Mouse (Mus musculus) layer of hippocampus, postnatal 36 days (tissue): ENCODE measurements around the gene Atf1. TPM values are rescaled to one million over a fixed set of nuclear protein-coding genes. Genes with fewer than 3 reads are reported as not detected.
A peak's percentile ranks its signal among the peaks of the same experiment; 100 is the strongest.
"Not testable (repeated sequence)": the region's sequence is repeated elsewhere in the genome, so short reads cannot be mapped to it uniquely, and the experiment has no call there.

Experiments
- DNase-seq, 2 experiments: peaks; one replicate each; pipeline ENCODE4 v3.0.0; 2022
- total RNA-seq, 2 experiments: library from RNA; stranded (reverse); gene quantifications; 2 replicates each; pipeline ENCODE4 v1.2.3; 2021

The Atf1 gene
- total RNA-seq, 2 experiments from 2014 or later = 17.4 to 22.9 TPM

DNA sequence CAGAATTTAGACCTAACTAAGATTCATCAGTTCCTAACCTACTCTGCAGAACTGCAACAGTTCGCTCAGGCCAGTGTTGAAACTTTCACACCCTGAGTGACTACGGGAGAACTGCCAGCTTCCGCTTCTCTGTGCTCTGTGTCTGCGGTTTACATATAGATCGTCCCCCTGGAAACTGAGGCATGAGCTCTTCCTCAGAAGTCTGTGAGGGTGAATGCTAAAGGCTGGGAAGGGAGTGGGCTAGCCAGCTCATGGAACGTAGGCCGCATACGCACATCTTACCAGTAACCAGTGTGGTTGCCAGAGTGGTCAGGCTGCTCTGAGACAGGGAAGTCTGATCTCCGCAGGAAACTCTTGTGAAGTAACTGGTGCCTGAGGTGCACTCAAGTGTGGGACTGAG, 11.4 kb upstream of the Atf1 start:
- DNase-seq = no peak

DNA sequence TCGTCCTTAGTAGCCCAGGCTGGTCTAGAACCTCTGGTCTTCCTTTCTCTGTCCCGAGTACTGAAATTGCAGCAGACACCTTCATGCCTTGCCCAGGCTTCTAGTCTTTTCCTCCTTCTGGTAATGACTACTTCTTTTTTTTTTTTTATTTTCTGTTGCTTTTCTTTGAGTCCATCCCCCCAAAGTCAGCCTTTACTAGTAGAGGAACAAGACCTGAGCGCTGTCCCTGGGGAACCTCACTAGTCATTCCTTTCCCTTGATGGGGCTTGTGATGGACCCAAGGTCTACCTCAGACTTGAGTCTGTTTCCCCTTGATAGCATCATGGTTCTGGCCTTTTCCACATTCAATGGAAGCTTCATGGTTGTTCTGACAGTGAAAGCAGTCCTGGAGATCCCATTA, 9.6 kb upstream of the Atf1 start:
- DNase-seq = no peak

DNA sequence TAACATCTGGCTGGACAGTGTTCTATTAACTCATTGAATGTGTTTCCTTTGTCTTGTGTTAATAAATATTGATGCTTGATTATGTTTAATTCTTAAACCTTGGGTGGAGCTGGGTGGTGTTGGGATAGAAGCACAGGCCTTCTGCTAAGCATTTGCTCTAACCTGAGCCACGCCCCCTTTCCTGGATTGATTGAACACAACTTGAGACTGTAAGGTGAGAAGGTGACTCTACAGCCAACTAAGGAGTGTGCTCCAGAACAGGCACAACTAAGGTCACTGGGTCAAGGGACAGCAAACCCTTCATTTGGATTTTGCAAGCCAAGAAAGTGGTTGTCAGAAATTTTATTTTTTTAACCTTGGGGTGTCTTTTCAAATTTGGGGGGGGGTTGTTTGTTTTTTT, 8.2 kb upstream of the Atf1 start:
- no peak for DNase-seq

DNA sequence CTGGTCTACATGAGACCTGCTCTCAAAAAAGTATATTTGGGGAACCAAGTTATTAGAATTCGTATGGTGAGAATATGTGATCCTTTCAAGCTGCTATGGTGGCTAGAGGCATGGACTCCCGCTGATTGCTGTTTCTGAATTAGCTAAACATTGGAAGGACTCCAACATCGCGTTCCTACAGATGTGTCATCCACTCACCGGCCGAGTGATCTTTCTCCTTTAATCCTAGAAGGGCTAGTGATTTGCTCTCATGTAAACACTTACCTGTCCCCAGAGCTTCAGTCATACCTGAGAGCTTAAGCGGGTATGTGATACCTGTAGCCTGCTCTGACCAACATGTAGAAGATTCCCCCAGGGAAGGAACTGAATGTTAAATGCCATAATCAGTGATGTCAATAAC, 6.7 kb upstream of the Atf1 start:
- no peak for DNase-seq

DNA sequence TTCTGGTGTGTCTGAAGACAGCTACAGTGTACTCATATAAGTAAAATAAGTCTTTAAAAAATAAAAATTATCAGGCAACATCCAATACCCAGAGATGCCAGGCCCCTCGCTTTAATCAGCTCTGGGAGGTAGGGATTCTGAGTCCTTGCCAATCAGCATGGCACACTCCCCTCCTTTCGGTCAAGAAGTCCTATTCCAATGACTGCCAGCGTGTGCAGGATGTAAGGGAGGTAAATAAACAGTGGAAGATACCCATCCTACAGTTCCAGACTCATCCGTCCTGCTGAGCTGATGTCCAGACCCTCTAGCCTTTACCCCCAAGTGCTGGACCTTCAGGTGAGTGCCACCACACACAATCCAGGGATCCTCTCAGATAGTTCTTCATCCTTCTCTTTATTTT, 2.2 kb upstream of the Atf1 start:
- DNase-seq = no peak

DNA sequence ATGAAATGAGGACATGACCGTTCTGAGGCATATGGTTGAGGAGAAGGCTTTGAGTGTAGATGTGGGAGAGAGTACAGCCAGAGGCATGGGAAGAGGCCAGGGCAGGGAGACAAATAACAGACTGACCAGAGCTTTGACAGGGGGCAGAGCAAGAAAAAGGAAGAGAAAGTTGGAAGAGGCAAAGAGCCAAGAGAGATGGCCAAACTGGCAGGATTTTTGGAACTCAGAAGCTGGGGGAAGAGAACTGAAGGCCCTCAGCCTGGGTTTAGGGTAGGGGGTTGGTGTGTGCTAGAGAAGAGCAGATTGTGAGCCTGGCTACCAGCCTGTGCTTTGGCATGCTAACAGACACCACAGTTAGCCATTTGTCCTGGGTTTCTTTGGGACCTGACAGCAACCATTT, 1.7 kb upstream of the Atf1 start:
- DNase-seq = peak in 1 of 2 experiments; percentile 39

DNA sequence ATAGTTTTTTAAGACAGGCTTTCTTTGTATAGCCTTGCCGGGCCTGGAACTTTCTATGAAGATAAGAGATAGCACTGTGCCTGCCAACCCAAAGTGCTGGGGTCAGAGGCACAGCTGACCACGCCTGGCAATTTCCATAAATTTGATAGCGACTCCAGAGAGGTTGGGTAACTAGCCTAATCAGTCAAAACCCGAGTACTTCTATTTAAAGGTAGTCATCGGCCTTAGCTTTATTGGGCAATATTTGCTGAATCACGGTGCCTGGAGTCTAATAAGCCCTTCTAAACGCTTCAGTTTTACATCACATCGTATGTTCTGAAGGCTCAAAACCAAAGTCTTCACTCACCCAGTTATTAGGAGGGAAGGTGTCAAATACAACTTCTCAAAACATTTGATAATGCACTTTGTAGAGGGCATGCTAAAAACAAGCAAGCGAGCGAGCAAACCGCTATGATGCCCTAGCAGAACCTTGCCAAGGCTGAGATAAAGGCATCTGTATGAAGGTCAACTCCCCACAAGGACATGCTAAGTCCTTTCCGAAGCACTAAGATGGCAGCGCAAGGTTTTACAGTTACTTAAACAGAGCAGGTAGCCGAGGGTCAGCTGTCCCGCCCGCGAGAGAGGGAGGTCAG, 472 bp upstream of the Atf1 start:
- no peak for DNase-seq

DNA sequence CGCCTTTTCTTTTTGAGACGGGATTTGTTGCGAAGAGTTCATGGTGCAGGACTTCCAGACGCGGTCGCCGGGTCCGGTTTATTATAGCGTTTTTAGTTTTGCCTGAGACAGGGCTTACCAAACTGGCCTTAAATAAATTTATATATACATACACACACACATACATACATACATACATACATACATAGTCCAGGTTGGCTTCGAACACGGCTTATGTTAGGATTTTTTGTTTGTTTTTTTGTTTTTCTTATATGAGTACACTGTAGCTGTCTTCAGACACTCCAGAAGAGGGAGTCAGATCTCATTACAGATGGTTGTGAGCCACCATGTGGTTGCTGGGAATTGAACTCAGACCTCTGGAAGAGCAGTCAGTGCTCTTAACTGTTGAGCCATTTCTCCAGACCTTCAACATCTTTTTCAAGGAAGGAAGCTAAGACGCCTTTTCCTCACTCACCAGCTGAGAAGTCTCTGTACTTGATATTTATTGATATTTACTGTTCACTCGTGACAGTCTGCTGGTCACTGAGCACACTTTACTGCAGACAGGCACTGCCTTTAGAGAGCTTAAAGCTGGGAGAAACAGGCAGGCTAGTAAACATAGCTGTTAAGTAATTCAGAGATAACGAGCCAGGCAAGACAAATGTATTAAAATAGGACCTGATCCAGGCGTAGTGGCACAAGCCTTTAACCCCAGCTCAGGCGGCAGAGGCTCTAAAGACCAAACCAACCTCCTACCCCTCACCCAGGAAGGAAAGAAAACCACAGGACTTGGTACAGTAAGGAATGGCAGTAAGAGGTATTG, 1.1 kb downstream of the Atf1 start:
- DNase-seq = no peak

DNA sequence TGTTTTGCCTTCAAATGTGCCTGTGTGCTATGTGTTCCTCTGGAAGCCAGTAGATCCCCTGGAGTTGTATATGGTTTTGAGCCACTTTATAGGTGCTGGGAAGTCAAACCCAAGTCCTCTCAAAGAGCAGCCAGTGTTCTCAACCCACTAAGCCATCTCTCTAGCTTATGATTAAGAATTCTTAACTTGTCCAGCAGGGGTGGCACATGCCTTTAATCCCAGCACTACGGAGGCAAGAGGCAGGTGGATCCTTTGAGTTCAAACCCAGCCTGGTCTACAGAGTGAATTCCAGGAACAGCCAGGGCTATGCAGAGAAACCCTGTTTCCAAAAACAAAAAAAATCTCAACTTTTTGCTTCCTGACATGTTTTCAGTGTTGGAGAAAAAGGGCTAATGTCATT, 3.0 kb downstream of the Atf1 start:
- DNase-seq = no peak

DNA sequence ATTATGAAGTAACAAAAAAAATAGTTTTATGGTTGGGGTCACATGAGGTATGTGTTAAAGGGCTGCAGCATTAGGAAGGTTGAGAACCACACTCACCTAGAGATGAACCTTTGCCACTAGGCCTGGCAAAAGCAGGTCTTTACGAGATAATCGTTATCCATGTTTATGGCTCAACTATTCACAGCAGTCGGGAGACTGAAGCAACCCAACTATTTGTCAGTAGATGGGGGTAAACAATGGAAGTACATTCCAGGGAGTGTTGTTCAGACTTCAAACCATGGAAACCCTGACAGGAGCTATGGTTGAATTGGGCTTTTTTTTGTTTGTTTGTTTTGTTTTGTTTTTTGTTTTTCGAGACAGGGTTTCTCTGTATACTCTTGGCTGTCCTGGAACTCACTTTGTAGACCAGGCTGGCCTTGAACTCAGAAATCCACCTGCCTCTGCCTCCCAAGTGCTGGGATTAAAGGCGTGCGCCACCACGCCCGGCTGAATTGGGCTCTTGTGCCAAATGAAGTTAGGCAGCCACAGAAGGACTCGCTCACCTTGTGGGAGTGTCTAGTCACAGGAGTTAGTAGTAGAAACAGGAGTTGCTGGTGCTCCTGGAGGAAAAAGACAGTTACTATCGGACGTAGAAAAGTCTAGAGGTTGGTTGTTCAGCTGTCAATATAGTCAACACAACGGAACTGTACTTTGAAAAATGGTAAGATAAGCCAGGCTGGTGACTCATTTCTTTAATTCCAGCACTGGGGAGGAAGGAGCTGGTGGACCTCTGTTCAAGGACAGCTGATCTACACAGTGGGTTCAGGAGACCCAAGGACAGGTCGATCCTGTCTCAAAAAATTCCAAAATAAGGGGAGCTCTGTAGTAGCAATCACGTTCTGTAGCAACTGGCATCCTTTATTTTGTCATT, 4.3 kb downstream of the Atf1 start:
- DNase-seq = no peak

DNA sequence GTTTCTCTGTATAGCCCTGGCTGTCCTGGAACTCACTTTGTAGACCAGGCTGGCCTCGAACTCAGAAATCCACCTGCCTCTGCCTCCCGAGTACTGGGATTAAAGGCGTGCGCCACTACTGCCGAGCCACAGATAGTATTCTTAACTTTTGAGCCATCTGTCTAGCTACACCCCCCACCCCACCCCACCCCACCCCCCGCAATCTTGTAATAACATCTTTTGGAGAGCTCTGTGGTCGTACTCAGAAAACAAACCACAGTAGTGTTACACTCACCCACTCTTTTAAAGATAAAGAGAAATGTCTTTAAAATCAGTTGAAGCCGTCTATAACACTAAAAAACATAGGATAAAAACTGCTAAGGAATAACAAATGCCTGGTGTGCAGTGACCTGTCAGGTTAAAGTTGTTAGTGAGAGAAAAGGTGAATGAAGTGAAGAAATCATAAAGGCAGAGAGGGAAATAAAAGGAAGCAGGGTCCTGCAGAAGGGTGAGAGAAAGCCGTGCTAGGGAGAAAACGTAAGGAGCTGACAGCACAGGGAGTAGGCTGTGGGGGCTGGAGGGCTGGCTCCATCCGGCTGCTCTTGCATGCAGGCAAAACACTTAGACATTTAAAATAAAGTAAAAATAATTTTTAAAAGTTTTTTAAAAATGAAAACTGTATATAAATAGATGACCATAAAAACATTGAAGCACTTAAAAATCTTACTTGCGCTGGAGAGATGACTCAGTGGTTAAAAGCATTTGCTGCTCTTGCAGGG, 7.8 kb downstream of the Atf1 start:
- DNase-seq = no peak

DNA sequence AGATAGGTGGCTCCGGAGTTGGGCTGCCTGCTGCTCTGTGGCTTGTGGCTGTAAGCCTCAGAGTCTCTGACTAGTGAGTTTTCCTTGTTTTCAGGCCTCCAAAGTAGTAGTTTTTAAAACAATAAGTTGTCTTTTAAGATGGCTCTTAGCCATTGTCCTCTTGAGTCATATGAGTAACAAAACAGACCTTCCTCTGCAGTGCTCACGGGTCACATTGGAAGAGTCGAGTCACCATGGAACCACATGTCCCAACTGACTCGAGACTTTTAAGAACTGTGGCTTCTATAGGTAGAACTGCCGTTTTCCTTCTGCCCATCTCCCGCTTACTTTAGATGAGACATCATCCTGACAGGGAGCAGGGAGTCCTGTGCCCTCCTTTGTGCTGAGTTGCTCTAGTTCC, 9.3 kb downstream of the Atf1 start:
- no peak for DNase-seq

DNA sequence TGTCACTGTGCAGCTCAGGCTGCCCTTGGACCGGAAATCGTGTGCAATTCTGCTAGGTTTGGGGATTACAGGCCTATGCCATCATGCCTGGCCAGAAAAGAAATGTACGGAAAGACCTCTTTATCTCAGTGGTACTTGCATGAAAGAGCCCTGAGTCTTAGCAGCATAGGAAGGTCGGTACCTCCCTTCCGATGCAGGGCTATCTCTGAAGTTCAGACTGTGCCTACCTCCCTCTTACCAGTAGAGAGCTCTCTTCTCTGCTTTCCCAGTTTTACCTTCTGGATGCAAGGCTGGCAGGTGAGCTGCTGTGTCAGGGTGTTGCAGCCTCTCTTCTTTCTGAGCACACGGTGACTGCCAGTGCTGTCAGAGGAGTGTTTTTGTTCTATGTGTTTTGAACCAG, 14.2 kb downstream of the Atf1 start:
- no peak for DNase-seq

DNA sequence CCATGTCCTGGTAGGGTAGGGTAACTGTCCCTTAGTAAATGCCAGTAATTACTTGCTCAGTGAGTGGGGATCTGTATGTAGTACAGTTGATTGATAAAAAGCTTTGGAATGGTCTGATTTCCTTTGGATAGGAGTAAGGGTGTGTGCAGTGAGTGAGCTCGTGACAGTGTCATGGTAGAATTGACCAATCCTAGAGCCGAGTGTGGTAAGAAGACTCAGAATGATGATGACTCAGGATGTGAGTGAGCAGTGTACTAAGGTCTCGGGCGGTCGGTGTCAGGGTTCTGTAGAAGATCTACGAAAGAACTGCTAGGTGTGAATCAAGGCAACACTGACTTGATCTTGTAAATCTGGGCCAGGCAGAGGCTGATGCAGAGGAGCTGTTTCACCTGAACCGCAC, 18.3 kb downstream of the Atf1 start:
- DNase-seq = no peak

DNA sequence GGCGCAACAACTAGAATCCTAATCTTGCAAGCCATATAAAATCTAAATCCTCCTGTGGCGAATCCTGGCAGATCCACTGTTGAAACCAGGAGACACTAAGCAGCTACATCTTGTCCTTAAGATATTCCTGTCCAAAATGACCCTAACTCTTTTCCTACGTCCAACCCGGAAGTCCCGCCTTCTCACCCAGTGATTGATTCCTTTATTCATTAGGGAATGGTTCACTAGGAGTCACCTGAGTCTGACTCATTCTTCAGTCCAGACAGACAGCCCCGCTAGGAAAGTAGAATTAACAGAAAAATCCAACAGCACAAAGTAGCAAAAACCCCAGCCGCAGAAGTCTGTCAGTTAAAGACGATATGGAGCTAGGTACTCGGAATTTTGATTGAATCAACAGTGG, 19.7 kb downstream of the Atf1 start:
- DNase-seq = no peak

DNA sequence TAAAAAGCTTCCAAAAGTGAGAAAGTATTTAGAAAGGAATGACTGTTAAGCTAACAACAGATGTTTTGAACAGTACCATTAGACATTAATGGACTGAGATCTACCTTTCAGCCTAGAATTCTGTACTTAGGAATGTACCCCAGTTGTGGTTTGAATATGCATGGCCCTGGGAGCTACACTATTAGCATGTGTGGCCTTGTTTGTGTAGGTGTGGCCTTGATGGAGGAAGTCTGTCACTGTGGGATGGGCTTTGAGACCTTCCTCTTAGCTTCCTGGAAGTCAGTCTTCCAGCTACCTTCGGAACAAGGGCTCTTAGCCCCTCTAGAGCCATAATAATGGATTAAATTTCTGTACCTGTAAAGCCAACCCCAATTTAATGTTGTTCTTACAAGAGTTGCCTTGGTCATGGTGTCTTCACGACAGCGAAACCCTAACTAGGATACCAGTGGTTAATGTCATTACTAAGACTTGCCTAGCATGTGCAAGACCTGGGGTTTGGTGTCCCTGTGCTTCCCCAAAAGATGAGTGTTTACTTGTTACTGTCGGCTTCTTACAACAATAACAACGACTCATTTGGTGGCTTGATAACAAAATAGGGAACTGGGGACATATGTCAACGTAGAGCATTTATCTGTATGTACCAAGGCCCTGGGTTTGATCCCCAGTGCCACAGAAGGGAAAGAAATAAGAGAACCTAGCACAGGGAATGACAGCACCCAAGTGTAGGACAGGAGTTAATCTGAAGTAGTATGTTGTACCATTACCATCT, 21.2 kb downstream of the Atf1 start:
- no peak for DNase-seq

DNA sequence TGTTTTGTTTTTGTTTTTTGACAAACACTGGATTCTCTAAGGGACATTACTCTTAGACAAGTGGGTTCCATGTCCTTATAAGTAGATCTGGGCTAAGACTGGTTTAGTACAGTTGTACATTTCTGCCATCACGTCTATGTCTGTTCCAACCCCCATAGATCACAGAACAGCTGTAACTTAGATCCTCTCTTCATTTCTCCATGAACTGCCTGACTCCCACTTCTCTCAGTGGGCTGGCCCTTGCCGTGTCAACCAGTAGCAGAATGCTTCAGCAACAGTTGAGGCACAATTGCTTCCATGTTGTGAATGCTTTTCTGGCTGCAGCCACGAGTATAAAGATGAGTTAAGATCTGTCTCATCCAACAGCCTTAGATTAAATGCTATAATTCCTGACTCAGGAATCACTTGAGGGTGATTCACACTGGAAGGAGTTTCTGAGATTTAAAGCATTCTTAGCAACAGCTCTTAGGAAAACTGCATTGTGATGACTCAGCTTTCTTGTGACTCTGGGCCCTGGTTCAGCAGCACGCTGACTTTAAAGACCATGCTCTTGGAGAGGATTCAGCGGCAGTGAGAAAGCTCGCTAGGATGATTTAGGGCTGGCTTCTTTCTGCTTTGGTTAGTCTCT, 23.6 kb downstream of the Atf1 start:
- no peak for DNase-seq

DNA sequence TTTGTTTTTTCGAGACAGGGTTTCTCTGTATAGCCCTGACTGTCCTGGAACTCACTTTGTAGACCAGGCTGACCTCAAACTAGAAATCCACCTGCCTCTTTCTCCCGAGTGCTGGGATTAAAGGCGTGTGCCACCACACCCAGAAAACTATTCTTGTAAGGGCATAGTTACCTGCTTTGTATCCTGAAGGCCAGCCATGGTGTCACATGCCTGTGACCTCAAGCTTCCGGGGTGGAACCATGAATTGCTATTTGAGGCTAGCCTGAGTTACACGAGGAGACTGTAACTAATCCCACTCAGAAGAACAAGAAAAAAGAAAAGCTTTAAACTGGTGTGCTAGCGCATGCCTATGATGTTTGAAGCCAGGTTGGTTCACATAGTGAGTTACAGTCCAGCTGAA, 28.8 kb downstream of the Atf1 start:
- no peak for DNase-seq

DNA sequence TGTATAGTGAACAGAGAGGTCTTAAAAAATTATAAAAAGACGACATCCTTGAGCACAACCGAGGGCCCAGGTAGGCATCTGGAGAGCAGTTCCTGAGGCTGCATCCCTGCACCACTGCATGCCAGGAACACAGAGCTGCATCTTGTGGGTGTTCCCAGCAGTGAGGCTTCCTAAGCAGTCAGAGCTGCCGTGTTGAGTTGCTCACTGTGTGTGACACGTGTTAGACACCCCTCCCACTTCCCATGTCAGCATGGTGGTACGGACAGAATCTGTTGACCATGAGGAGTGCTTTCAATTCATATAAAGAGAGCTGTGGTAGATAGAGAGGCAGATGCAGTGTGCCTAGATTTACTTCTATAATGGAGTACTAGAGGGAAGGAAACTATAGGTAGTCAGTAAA, 29.7 kb downstream of the Atf1 start:
- DNase-seq = no peak

DNA sequence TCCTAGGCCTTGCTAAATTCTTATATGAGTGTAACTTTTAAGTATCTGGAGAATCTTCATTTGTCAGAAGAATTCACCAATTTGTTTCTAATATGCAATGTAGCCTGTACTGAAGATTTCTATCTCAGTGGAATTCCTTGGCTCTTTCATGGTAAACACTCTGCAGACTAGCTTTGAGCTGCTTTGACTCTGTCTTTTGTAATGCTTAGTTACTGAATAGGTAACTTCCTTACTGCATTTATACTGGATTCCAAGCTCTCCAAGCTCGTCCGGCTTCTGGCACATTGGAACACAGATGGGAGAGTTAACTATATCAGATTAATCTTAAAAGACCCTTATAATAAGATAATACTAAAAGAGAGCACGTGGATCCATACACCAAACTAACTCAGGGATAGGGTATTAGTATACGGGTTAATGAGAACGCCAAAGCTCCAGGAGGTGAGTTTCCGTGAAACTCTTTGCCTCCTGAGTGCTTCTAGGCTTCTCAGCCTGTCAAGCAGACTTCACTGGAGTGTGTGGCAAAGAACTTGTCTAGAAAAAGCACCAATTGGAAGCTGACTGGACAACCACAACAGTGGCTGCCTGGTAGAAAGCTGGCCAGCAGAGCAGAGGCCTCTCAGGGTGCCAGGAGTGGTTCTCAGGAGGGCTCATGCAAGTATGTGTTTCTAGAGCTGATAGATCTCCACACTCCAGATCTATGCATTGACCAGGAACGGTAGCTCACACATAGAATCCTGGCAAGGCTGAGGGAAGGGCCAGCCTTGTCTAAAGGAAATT, 31.2 kb downstream of the Atf1 start:
- no peak for DNase-seq

DNA sequence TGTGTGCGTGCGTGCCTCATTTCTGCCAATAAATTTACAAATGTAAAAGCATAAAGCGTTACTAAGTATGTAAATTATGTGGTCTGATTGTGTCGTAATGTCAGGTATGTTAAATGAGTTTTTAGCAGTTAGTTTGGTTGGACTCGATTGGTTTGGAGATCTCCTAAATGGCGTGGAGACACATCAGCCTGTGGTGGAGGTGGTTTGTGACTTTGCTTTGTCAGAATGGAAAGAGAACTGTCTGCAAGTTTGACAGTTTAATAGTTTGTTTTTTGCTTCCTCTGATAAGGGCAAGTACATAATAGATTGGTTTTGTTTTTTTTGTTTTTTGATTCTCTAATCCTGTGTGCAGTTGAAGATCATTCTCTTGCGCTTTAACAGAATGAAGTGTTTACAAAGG, 32.7 kb downstream of the Atf1 start:
- not testable (repeated sequence) for DNase-seq
